Mouse (Mus musculus): ENCODE measurements around the gene Sgo1.

Gene Sgo1

GRCm38 (mm10) chr17:53643360-53643759 is 45.8 kb downstream of the Sgo1 start:
- DNase-seq, result no peak

DNA sequence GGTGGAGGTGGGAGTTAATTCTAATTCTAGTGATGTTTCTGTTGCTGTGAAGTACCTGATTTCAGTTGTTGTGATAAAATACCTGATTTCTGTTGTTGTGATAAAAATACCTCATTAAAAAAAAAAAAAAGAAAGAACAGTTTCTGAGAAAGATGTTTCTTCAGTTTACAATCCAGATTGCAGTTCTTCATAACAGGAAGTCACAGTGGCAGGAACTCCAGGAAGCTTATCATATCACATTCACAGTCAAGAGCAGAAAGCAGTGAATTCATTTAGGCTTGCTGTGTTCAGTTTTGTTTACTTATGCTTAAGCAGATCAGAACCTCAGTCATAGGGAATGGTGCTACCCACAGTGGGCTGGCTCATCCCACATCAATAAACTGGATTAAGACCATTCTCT is 57.8 kb downstream of the Sgo1 start:
- DNase-seq, result no peak

GRCm38 (mm10) chr17:53628131-53628530 is 61.0 kb downstream of the Sgo1 start:
- DNase-seq, result no peak

DNA sequence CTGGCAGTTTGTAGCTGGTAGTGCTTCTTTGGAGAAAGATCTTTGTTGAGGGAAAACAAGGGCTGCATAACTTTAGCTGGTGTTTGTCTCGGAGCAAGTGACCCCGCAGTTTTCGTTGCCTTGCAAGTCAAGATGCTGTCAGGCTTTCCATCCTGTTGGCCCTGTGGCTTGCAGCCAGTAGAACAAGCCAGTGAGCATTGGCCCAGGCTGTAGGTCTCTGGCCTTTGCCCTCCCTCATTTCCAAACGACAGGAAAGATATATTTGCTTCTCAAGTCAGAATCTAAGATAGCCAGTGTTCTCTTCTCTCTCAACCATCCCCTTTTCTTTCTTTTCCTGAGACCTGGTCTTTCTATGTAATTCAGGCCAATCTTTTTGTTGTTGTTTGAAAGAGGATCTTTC is 61.6 kb downstream of the Sgo1 start:
- peak; percentile 34 for DNase-seq

DNA sequence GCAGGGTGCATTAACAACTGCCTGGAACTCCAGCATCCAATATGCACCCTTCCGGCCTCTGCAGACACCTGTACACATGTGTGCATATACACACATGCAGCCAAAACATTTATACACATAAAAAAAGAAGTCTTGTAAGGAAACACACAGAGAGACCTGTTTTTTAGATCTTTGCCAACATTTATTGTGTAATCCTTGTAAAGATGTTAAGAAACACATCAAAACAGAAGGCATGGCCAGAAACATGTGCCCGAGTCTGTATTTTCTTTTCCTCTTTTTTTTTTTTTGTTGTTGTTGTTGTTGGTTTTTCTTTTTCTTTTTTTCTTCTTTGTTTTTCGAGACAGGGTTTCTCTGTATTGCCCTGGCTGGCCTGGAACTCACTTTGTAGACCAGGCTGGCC is 63.0 kb downstream of the Sgo1 start:
- no peak for DNase-seq

Measured in kidney, adult 11 months (tissue).